Mouse (Mus musculus) G1E (cell line): ENCODE measurements around the gene Fstl1. TPM values are rescaled to one million over a fixed set of nuclear protein-coding genes. Genes with fewer than 3 reads are reported as not detected.

ENCODE experiments used
- ATAC-seq: 2 replicates; pipeline ENCODE4 v1.8.0; 2016; ENCODE audit warnings: mild to moderate bottlenecking; ENCODE audit not compliant: insufficient number of reproducible peaks, poor library complexity, low FRiP score, severe bottlenecking; ENCODE audit errors: extremely low read depth
- DNase-seq: peaks from one replicate; pipeline ENCODE4 v3.0.0; 2012; ENCODE audit warnings: low spot score
- H3K27me3 ChIP-seq: 2 replicates; pipeline ENCODE4 v1.6.1; 2012; ENCODE audit warnings: mild to moderate bottlenecking, low read length, inconsistent platforms; ENCODE audit not compliant: insufficient read depth
- H3K36me3 ChIP-seq: replicated peaks from 2 replicates; pipeline ENCODE3; 2012; ENCODE audit warnings: mild to moderate bottlenecking, inconsistent platforms
- H3K4me1 ChIP-seq: 2 replicates; pipeline ENCODE4 v1.6.1; 2012; ENCODE audit warnings: low read depth, low read length, inconsistent platforms, mixed read lengths; ENCODE audit not compliant: insufficient read depth
- H3K4me3 ChIP-seq: 2 replicates; pipeline ENCODE4 v1.5.1; 2012; ENCODE audit warnings: low read depth, mild to moderate bottlenecking, inconsistent platforms, low read length, moderate library complexity, mixed read lengths
- H3K9me3 ChIP-seq: replicated peaks from 2 replicates; pipeline ENCODE4 v1.6.1; 2012; ENCODE audit warnings: inconsistent platforms
- CTCF ChIP-seq: IDR thresholded peaks from 2 replicates; pipeline ENCODE4 v1.5.1; 2012; ENCODE audit warnings: low read depth, low read length, inconsistent platforms, mixed read lengths
- GATA1 ChIP-seq: IDR thresholded peaks from 2 replicates; pipeline ENCODE4 v1.6.1; 2012; ENCODE audit warnings: borderline replicate concordance, low read length, inconsistent platforms, mixed read lengths
- GATA2 ChIP-seq: IDR thresholded peaks from 2 replicates; pipeline ENCODE4 v1.6.1; 2012; ENCODE audit warnings: low read depth, low read length, inconsistent platforms, borderline replicate concordance
- POLR2AphosphoS5 ChIP-seq: IDR thresholded peaks from 2 replicates; pipeline ENCODE4 v1.6.1; 2012; ENCODE audit warnings: low read depth, low read length, inconsistent platforms; ENCODE audit not compliant: insufficient replicate concordance
- TAL1 ChIP-seq: conservative IDR thresholded peaks from 2 replicates; pipeline ENCODE4 v1.6.1; 2012; ENCODE audit warnings: low read depth, low read length, inconsistent platforms, mixed read lengths
- polyA plus RNA-seq: library from polyadenylated mRNA; stranded (reverse); fragments of >175 nt; gene quantifications from 2 replicates; pipeline ENCODE4 v1.2.3, GENCODE M21; 2012
- total RNA-seq, 2 experiments: library from RNA; stranded (forward) in 1 of 2; stranded (reverse) in 1 of 2; fragments of 200-1000 nt in 1 of 2; fragments of >200 nt in 1 of 2; fragmentation: Nextera tagmentation in 1 of 2; gene quantifications; 2 replicates each; pipeline ENCODE4 v1.2.3; 2014 to 2017

Fstl1 gene
- total RNA-seq (2014; fragmentation: Nextera tagmentation) (2.9 and 4.8 TPM in 2 replicates), total RNA-seq (2017) (6.5 and 7.4 TPM in 2 replicates), polyA plus RNA-seq (0.67 and 0.68 TPM in 2 replicates)

- Histone ChIP-seq H3K9me3 (no peaks in the 10 kb centered on the region), H3K36me3 (no peaks in the 10 kb centered on the region), H3K4me3 (peak within 1 kb of the TSS; percentile 68), H3K27me3 (peaks cover 41% of the 10 kb centered on the region), H3K4me1 (peaks cover 44% of the 10 kb centered on the region)
- DNase-seq (no peak), ATAC-seq (no peak)
- TF ChIP-seq CTCF = no peak
- no peak for TF ChIP-seq GATA1
- TF ChIP-seq TAL1 = no peak
- no peak for TF ChIP-seq POLR2AphosphoS5
- TF ChIP-seq GATA2 = no peak
These were observed at the start of gene Fstl1 for GRCm38 (mm10) chr16:37776860-37777651. Gene Fstl1 (plus strand): TSS chr16:37776873.

GRCm38 (mm10) chr16:37728674-37729073, 48.0 kb upstream of the Fstl1 start:
- ATAC-seq = no peak
- TF ChIP-seq POLR2AphosphoS5 (no peak), GATA1 (no peak), CTCF (no peak), TAL1 (no peak), GATA2 (no peak)
- Histone ChIP-seq H3K4me3 (no peak overlapping the region), H3K9me3 (no peaks in the 10 kb centered on the region), H3K36me3 (no peaks in the 10 kb centered on the region), H3K27me3 (peaks cover 42% of the 10 kb centered on the region), H3K4me1 (peaks cover 32% of the 10 kb centered on the region)
- DNase-seq = no peak

GRCm38 (mm10) chr16:37729381-37730150, 47.1 kb upstream of the Fstl1 start:
- Histone ChIP-seq H3K4me3 (no peak overlapping the region), H3K36me3 (no peaks in the 10 kb centered on the region), H3K9me3 (no peaks in the 10 kb centered on the region), H3K4me1 (peaks cover 35% of the 10 kb centered on the region), H3K27me3 (peaks cover 46% of the 10 kb centered on the region)
- ATAC-seq = 0 out of 2 replicates have a peak, but pooled peaks have one; percentile 12
- no peak for DNase-seq
- TF ChIP-seq GATA2 (no peak), CTCF (no peak), TAL1 (no peak), POLR2AphosphoS5 (no peak), GATA1 (no peak)

- ATAC-seq (no peak), DNase-seq (no peak)
- TF ChIP-seq POLR2AphosphoS5 = no peak
- Histone ChIP-seq H3K4me3 (no peak overlapping the region), H3K4me1 (peaks cover 35% of the 10 kb centered on the region), H3K27me3 (peaks cover 45% of the 10 kb centered on the region), H3K9me3 (no peaks in the 10 kb centered on the region), H3K36me3 (no peaks in the 10 kb centered on the region)
These were observed 46.3 kb upstream of the Fstl1 start for GRCm38 (mm10) chr16:37730293-37730835.

DNA sequence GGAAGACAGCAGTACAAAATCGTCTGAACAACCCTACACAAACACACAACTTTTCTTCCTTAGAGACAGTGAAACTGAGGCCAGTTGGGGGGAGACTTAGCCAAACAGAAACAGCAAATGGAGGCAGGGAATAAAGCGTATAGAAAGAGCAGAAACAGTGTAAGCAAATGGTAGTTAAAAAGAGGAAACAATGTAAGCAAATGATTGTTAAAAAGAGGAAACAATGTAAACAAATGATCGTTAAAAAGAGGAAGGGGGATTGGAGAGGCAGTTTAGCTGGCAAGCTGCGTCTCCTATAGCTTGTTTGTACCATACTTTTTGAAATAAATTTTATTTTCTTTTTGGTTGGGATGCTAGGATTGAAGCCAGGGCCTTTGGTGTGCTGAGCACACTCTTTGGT, 45.2 kb upstream of the Fstl1 start:
- ATAC-seq (peak; percentile 38; the same call in 1 of the 2 replicates), DNase-seq (no peak)
- H3K4me1 ChIP-seq = peaks cover 37% of the 10 kb centered on the region
- TF ChIP-seq CTCF = no peak
- TF ChIP-seq TAL1 = no peak
- TF ChIP-seq POLR2AphosphoS5 = no peak
- TF ChIP-seq GATA2 = no peak
- TF ChIP-seq GATA1 = no peak
- no peaks in the 10 kb centered on the region for H3K9me3 ChIP-seq
- H3K36me3 ChIP-seq = no peaks in the 10 kb centered on the region
- H3K4me3 ChIP-seq = no peak overlapping the region
- peaks cover 39% of the 10 kb centered on the region for H3K27me3 ChIP-seq

GRCm38 (mm10) chr16:37732023-37732761, 44.5 kb upstream of the Fstl1 start:
- DNase-seq (no peak), ATAC-seq (no peak)
- H3K4me1 ChIP-seq = peaks cover 37% of the 10 kb centered on the region
- peaks cover 38% of the 10 kb centered on the region for H3K27me3 ChIP-seq
- no peaks in the 10 kb centered on the region for H3K36me3 ChIP-seq
- no peaks in the 10 kb centered on the region for H3K9me3 ChIP-seq
- H3K4me3 ChIP-seq = no peak overlapping the region
- TF ChIP-seq GATA2 (no peak), TAL1 (no peak), CTCF (no peak), POLR2AphosphoS5 (no peak), GATA1 (no peak)
